Mouse (Mus musculus): ENCODE data around the gene Gm15446. TPM values are rescaled to one million over a fixed set of nuclear protein-coding genes. Genes with fewer than 3 reads are reported as not detected.

Gene Gm15446
- polyA plus RNA-seq (2017; shearing (Covaris generic)): 10 to 100 TPM; 18.8 to 31.4 TPM

DNA sequence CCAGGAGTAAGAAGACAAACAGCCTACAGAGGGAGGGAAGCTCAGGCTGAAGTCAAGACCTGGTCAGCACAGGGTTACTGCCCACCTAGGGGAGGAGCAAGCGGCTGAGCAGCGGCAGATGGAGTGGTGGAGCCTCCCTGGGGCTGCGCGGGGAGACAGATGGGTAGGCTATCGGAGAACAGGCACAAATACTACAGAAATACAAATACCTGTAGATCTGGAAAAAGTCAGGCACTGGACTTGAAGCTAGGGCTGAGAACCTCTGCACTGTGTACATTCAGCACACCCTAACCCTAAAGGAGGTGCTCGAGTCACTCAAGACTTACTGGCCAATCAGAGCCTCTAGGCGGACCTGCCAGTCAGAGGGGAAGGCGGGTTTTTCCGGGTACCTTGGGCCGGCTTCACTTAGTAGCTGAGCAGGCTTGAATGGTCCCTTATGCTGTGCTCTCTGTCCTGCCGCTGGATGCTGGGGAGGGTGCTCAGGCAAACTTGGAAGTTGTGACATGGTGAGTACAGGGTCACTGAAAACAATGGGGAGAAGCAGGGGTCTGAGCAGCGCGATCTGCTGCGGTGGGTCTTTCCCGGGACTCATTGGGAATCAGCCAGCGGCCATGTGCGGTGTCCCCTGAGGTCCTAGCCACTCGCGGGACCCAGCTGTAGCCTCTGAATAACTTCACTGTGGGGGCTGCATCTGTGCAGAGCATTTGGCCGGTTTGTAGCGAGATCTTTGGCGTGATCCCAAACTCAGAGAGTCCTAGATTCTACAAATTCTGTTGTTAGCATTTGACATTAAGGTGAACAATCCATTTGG lies at the start of gene Gm15446:
Gene Gm15446, plus strand, starts transcription at position 140 of the 811 bp plus-strand sequence.

Other genes with a start within 250 kb of the Gm15446 start
- gene 5430403G16Rik, start 232.4 kb upstream of the Gm15446 start, polyA plus RNA-seq (2017; shearing (Covaris generic)): 1 to 10 TPM; 6.0 to 8.3 TPM
- gene 4930522L14Rik, start 171.5 kb upstream of the Gm15446 start, polyA plus RNA-seq (2017; shearing (Covaris generic)): 10 to 100 TPM; 13.7 to 14.7 TPM
- 10 to 100 TPM; 18.5 to 19.0 TPM for gene Zfp932, start 73.1 kb downstream of the Gm15446 start, polyA plus RNA-seq (2017; shearing (Covaris generic))
- 10 to 100 TPM; 10.9 to 11.1 TPM for gene Gm17655, start 149.1 kb downstream of the Gm15446 start, polyA plus RNA-seq (2017; shearing (Covaris generic))
- gene Gm35315, start 171.0 kb downstream of the Gm15446 start, polyA plus RNA-seq (2017; shearing (Covaris generic)): 1 to 10 TPM; 1.7 to 2.1 TPM
- gene Plcxd1, start 176.6 kb downstream of the Gm15446 start, polyA plus RNA-seq (2017; shearing (Covaris generic)): 1 to 10 TPM; 2.1 to 2.6 TPM
- 10 to 100 TPM; 57.5 to 92.5 TPM for gene Gtpbp6, start 184.8 kb downstream of the Gm15446 start, polyA plus RNA-seq (2017; shearing (Covaris generic))
- gene Zfp605, start 186.7 kb downstream of the Gm15446 start, polyA plus RNA-seq (2017; shearing (Covaris generic)): 1 to 10 TPM; 2.8 to 4.0 TPM
- 10 to 100 TPM; 63.1 to 78.6 TPM for gene Chfr, start 212.4 kb downstream of the Gm15446 start, polyA plus RNA-seq (2017; shearing (Covaris generic))